Comparison of ENCODE assay signal across 9 mouse cellular contexts in the genomic region with DNA sequence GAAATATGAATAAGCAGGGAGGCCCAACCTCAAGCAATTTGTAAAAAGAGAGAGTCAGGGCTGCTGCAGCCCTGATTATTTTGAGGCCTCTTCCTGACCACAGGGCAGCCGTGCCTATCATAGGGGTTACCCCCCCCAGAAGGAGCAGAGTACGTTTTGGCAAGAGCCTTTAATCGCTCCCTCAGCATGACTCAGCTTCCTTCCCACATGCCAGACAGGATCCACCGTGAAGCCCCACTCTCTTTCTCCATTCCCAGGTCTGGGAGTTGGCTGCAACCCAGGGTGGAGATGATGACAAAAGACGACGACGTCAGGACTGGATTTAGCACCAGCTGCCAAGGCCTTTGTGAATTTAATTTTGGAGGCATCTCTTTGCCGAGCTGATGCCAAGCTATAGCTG.
A peak's percentile ranks its signal among the peaks of the same experiment; 100 is the strongest.
DNase-seq lines count a peak whose midpoint lies in the region; ATAC-seq and TF ChIP-seq lines count a peak whose summit lies in the region.
"Had no signal": no experiment of that assay in that cellular context is flagged by ENCODE, and none has a peak within 500 bp of the region (broad histone marks: within the 10 kb centered on the region; RNA-seq: fewer than 3 reads in every experiment).

No protein-coding gene starts in this region.

- no peak for DNase-seq in hindbrain, embryonic 10.5 days (ENCODE audit: low spot score)
- peak; percentile 65 to 66 for DNase-seq in adrenal gland, postnatal 36 days
- DNase-seq in T-cell, adult 2 months (ENCODE audit: low spot score): no peak
- DNase-seq in spleen, postnatal 14 days (ENCODE audit: low spot score in 2 of 2): no peak

- H3K79me2 ChIP-seq in C2C12 (ENCODE audit: control insufficient read depth, insufficient read depth): no peaks in the 10 kb centered on the region

- no peak overlapping the region for H3K4me3 ChIP-seq in hindbrain, embryonic 10.5 days
- no peak overlapping the region for H3K4me3 ChIP-seq in hindbrain, embryonic 12.5 days
- no peak overlapping the region for H3K4me3 ChIP-seq in C2C12 (ENCODE audit: insufficient read depth, poor library complexity, severe bottlenecking)

- no peak for TF ChIP-seq CTCF in C2C12 (IDR thresholded peaks at IDR 0.05; ENCODE audit: control insufficient read depth, insufficient read depth, insufficient read length)

- peaks cover 18% of the 10 kb centered on the region for H3K4me1 ChIP-seq in hindbrain, embryonic 10.5 days (replicated peaks)
- peaks cover 20% of the 10 kb centered on the region for H3K4me1 ChIP-seq in hindbrain, embryonic 12.5 days

- H3K27me3 ChIP-seq in hindbrain, embryonic 10.5 days (ENCODE audit: insufficient read depth, poor library complexity, severe bottlenecking): no peaks in the 10 kb centered on the region
- no peaks in the 10 kb centered on the region for H3K27me3 ChIP-seq in hindbrain, embryonic 12.5 days
- no peaks in the 10 kb centered on the region for H3K27me3 ChIP-seq in C2C12 (ENCODE audit: control insufficient read depth, insufficient read depth, insufficient read length)

- no peak for ATAC-seq in hindbrain, embryonic 12.5 days (ENCODE audit: low FRiP score)
- ATAC-seq in hematopoietic stem cell, adult 5-6 weeks (replicated peaks in 1 of 2; ENCODE audit: insufficient read depth in 1 of 2, low FRiP score in 2 of 2, low TSS enrichment in 1 of 2, low read depth in 1 of 2, poor library complexity in 2 of 2, severe bottlenecking in 2 of 2): peak; percentile 59 to 64; a peak in 3 of 4 replicates
- ATAC-seq in megakaryocyte-erythroid progenitor cell, adult 5-6 weeks (replicated peaks; ENCODE audit: low FRiP score, low TSS enrichment, poor library complexity, severe bottlenecking): peak; percentile 83

- H3ac ChIP-seq in C2C12 (ENCODE audit: control insufficient read depth, insufficient read length, low read depth): no peak overlapping the region

- WGBS in hindbrain, embryonic 10.5 days: 50% methylated on average over 8 of the region's 8 CpGs
- WGBS in hindbrain, embryonic 12.5 days: 31% methylated on average over 8 of the region's 8 CpGs

- H3K36me3 ChIP-seq in hindbrain, embryonic 10.5 days: no peaks in the 10 kb centered on the region
- no peaks in the 10 kb centered on the region for H3K36me3 ChIP-seq in hindbrain, embryonic 12.5 days
- no peaks in the 10 kb centered on the region for H3K36me3 ChIP-seq in C2C12 (ENCODE audit: control insufficient read depth, insufficient read depth)

- H3K4me2 ChIP-seq in hindbrain, embryonic 12.5 days (replicated peaks): no peak overlapping the region

- H3K27ac ChIP-seq in hindbrain, embryonic 10.5 days: 0 out of 2 replicates have a peak overlapping the region, but pooled peaks have one; percentile 26
- H3K27ac ChIP-seq in hindbrain, embryonic 12.5 days: no peak overlapping the region; the same call in 1 of the 2 replicates
- H3K27ac ChIP-seq: kidney, postnatal 0 days had no signal

- H3K79me3 ChIP-seq in C2C12 (ENCODE audit: low read depth): no peaks in the 10 kb centered on the region

- no peak overlapping the region for H3K9ac ChIP-seq in hindbrain, embryonic 12.5 days

- H3K9me3 ChIP-seq in hindbrain, embryonic 10.5 days: no peaks in the 10 kb centered on the region
- no peaks in the 10 kb centered on the region for H3K9me3 ChIP-seq in hindbrain, embryonic 12.5 days (replicated peaks)

TF ChIP-seq in C2C12, 6 proteins besides CTCF, POLR2A, EP300 and RAD21:
- peak; percentile 16 for TF ChIP-seq CEBPB (IDR thresholded peaks at IDR 0.05; ENCODE audit: low read depth)
- no peak for TF ChIP-seq MAX (IDR thresholded peaks at IDR 0.05)
- peak; percentile 52 for TF ChIP-seq FOSL1 (IDR thresholded peaks at IDR 0.05; ENCODE audit: insufficient read depth, low read length, poor library complexity, severe bottlenecking)
- TF ChIP-seq MYOG (IDR thresholded peaks at IDR 0.05; ENCODE audit: control insufficient read depth, extremely low read depth, insufficient read length): no peak
- no peak for TF ChIP-seq USF1 (IDR thresholded peaks at IDR 0.05; ENCODE audit: low read depth)
- peak; percentile 36 for TF ChIP-seq MYOD1 (IDR thresholded peaks at IDR 0.05; ENCODE audit: control insufficient read depth, insufficient read length, low read depth)

Comparison
In these comparisons a context has a peak if more than half of its experiments do, and no peak if none do; other contexts are left out.
1. DNase-seq: peak in adrenal gland, postnatal 36 days (2 of 2); none in hindbrain, embryonic 10.5 days (single experiment), T-cell, adult 2 months (single experiment) and spleen, postnatal 14 days (0 of 2).